Mouse (Mus musculus): ENCODE data around the gene Nostrin. TPM values are rescaled to one million over a fixed set of nuclear protein-coding genes. Genes with fewer than 3 reads are reported as not detected.

Nostrin gene
- polyA plus RNA-seq, 1 experiment from 2014 or later = 10.3 TPM

DNA sequence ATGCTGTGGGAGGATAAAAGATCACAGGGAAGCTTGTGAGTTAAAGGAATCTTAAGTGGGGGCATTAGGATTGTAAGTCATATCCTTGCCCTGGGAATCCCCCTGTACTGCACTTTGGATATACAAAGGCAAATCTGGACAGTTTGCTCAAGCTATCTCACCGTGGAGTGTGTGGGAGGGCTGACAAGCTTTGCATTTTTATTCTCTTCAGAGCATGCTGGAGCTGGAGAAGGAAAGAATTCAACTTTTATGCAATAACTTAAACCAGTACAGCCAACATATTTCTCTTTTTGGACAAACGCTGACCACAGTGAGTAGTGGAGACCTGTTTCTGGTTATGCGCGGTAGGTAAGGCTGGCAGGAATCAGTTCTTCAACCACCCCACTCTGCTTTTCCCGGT is 39.7 kb downstream of the Nostrin start:
- Histone ChIP-seq H3K27ac (no peak overlapping the region), H3K4me2 (ENCODE audit: low read length) (no peak overlapping the region), H3K4me3 (replicated peaks; ENCODE audit: low read depth, low read length) (no peak overlapping the region), H3K9me3 (replicated peaks; ENCODE audit: low read length) (no peaks in the 10 kb centered on the region), H3K9ac (ENCODE audit: low read depth, low read length) (no peak overlapping the region), H3K4me1 (replicated peaks; ENCODE audit: insufficient read depth, low read length) (no peaks in the 10 kb centered on the region), H3K27me3 (ENCODE audit: insufficient read depth, low read length) (no peaks in the 10 kb centered on the region), H3K36me3 (ENCODE audit: insufficient read depth, low read length) (no peaks in the 10 kb centered on the region)
- TF ChIP-seq CTCF (IDR thresholded peaks at IDR 0.05; ENCODE audit: low read depth) = no peak
- WGBS = 44% methylated on average over 5 of the region's 5 CpGs
- ATAC-seq (replicated peaks; ENCODE audit: low FRiP score, low read depth) (no peak), DNase-seq (ENCODE audit: low spot score) (peak; percentile 32)

DNA sequence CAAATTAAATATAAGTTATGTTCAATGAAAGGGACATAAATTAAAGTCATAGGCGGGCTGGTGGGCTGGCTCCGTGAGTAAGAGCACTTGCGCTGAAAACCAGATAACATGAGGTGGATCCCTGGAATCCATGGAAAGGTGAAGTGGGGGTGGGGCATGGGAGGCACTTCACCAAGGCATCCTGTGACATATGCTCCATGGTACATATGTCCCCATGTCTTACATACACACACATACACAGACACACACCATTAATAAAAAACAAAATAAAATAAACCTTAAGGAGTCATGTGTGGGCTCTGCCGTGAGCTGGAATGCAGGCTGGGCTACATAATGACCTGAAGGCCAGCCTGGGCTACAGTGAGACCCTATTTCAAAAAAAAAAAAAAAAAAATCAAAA is 44.1 kb downstream of the Nostrin start:
- H3K9me3 ChIP-seq (replicated peaks; ENCODE audit: low read length) = no peaks in the 10 kb centered on the region
- no peak overlapping the region for H3K4me2 ChIP-seq (ENCODE audit: low read length)
- H3K27me3 ChIP-seq (ENCODE audit: insufficient read depth, low read length) = no peaks in the 10 kb centered on the region
- no peak for ATAC-seq (replicated peaks; ENCODE audit: low FRiP score, low read depth)
- no peak overlapping the region for H3K27ac ChIP-seq
- no peak overlapping the region for H3K4me3 ChIP-seq (replicated peaks; ENCODE audit: low read depth, low read length)
- H3K4me1 ChIP-seq (replicated peaks; ENCODE audit: insufficient read depth, low read length) = no peaks in the 10 kb centered on the region
- WGBS = 81% methylated on average over 4 of the region's 4 CpGs
- no peak for DNase-seq (ENCODE audit: low spot score)
- H3K9ac ChIP-seq (ENCODE audit: low read depth, low read length) = no peak overlapping the region
- no peak for TF ChIP-seq CTCF (IDR thresholded peaks at IDR 0.05; ENCODE audit: low read depth)
- H3K36me3 ChIP-seq (ENCODE audit: insufficient read depth, low read length) = no peaks in the 10 kb centered on the region

DNA sequence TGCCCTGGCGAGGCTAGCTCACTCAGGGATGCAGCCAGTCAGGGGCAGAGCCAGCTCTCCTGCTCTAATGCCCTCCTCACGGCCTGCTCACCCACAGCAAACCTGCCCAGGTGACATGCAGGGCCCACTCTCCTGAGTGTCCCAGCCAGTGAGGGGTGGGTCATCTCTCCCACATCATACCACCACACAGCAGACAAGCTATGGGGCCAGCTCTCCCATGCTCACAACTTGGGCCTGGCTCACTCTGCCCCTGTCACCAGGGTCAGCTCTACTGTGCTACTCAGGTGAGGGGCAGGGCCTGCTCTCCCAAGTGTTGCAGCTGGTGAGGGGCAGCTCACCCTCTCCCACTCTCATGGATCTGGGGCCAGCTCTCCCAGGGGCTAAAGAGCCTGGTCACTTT is 52.4 kb downstream of the Nostrin start:
- no peak overlapping the region for H3K27ac ChIP-seq
- no peak for TF ChIP-seq CTCF (IDR thresholded peaks at IDR 0.05; ENCODE audit: low read depth)
- H3K4me2 ChIP-seq (ENCODE audit: low read length) = no peak overlapping the region
- H3K4me1 ChIP-seq (replicated peaks; ENCODE audit: insufficient read depth, low read length) = no peaks in the 10 kb centered on the region
- H3K9ac ChIP-seq (ENCODE audit: low read depth, low read length) = no peak overlapping the region
- ATAC-seq (replicated peaks; ENCODE audit: low FRiP score, low read depth) (0 out of 2 replicates have a peak, but pooled peaks have one; percentile 49), DNase-seq (ENCODE audit: low spot score) (no peak)
- H3K36me3 ChIP-seq (ENCODE audit: insufficient read depth, low read length) = 0 out of 2 replicates have a peak, but pooled peaks cover under 1% of the 10 kb centered on the region
- H3K27me3 ChIP-seq (ENCODE audit: insufficient read depth, low read length) = no peaks in the 10 kb centered on the region
- WGBS = 84% methylated on average over 2 of the region's 2 CpGs
- no peaks in the 10 kb centered on the region for H3K9me3 ChIP-seq (replicated peaks; ENCODE audit: low read length)
- H3K4me3 ChIP-seq (replicated peaks; ENCODE audit: low read depth, low read length) = no peak overlapping the region

DNA sequence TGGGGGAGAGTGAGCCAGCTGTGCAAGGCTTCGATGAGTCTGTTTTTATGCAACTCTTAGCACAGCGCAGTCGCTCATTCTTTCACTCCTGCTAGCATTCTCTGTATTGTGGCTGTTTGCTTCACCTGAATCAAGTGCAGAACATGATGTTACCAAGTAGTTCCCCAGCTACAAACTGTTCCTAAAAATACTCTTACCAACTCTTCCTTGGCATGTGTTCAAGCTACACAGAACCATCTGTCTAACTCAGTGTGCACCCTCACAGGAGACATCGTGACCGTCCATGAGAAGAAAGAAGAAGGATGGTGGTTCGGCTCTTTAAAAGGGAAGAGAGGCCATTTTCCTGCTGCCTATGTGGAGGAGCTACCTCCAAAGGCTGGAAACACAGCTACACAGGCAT is 53.1 kb downstream of the Nostrin start:
- H3K9ac ChIP-seq (ENCODE audit: low read depth, low read length) = no peak overlapping the region
- no peak for TF ChIP-seq CTCF (IDR thresholded peaks at IDR 0.05; ENCODE audit: low read depth)
- H3K4me3 ChIP-seq (replicated peaks; ENCODE audit: low read depth, low read length) = no peak overlapping the region
- no peaks in the 10 kb centered on the region for H3K27me3 ChIP-seq (ENCODE audit: insufficient read depth, low read length)
- 82% methylated on average over 6 of the region's 6 CpGs for WGBS
- H3K36me3 ChIP-seq (ENCODE audit: insufficient read depth, low read length) = peaks cover 8% of the 10 kb centered on the region; the same call in 1 of the 2 replicates
- no peak for DNase-seq (ENCODE audit: low spot score)
- no peak for ATAC-seq (replicated peaks; ENCODE audit: low FRiP score, low read depth)
- no peaks in the 10 kb centered on the region for H3K9me3 ChIP-seq (replicated peaks; ENCODE audit: low read length)
- no peak overlapping the region for H3K27ac ChIP-seq
- no peak overlapping the region for H3K4me2 ChIP-seq (ENCODE audit: low read length)
- H3K4me1 ChIP-seq (replicated peaks; ENCODE audit: insufficient read depth, low read length) = no peaks in the 10 kb centered on the region

DNA sequence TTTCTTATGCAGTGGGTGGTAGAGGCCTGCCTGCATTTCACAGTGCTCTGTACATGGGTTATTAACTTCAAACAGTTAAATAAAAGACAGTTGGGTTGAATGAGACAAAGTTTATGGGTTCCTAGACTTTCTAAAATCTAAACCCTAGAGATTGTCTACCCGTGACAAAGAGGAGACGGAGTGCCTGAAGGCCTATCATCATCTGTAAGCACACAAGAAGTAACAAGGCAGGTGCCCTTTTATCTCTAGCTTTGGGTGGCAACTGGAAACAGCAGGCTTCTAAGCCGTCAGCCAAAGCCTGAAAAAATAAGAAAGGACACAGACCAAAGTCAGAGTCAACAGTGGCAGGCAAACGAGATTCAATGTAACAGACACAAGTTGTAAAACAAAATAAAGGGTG is 53.6 kb downstream of the Nostrin start:
- peaks cover 12% of the 10 kb centered on the region; the same call in 1 of the 2 replicates for H3K36me3 ChIP-seq (ENCODE audit: insufficient read depth, low read length)
- no peak overlapping the region for H3K9ac ChIP-seq (ENCODE audit: low read depth, low read length)
- H3K4me2 ChIP-seq (ENCODE audit: low read length) = no peak overlapping the region
- no peak for ATAC-seq (replicated peaks; ENCODE audit: low FRiP score, low read depth)
- TF ChIP-seq CTCF (IDR thresholded peaks at IDR 0.05; ENCODE audit: low read depth) = no peak
- no peaks in the 10 kb centered on the region for H3K4me1 ChIP-seq (replicated peaks; ENCODE audit: insufficient read depth, low read length)
- no peak overlapping the region for H3K27ac ChIP-seq
- DNase-seq (ENCODE audit: low spot score) = no peak
- no peak overlapping the region for H3K4me3 ChIP-seq (replicated peaks; ENCODE audit: low read depth, low read length)
- WGBS = 56% methylated on average over 4 of the region's 4 CpGs
- H3K9me3 ChIP-seq (replicated peaks; ENCODE audit: low read length) = no peaks in the 10 kb centered on the region
- H3K27me3 ChIP-seq (ENCODE audit: insufficient read depth, low read length) = no peaks in the 10 kb centered on the region

DNA sequence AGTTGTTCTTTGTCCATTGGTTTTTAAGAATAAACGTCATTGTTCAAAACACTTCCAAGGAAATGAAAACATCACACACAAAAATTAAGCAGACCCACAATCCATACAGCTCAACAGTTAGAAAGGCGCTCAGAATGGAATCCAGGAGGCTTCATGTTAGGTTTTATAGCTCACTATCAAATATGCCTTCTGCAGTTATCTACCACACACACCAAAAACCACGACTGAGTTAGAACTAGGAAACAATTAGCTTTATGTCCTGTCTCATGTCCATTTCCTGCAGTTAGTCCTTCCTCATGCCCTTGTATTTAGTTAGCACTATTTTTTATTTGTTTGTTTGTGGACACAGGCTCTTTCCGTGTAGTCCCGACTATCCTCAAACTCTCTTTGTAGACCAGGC is 55.5 kb downstream of the Nostrin start:
- no peak overlapping the region for H3K9ac ChIP-seq (ENCODE audit: low read depth, low read length)
- ATAC-seq (replicated peaks; ENCODE audit: low FRiP score, low read depth) = no peak
- H3K9me3 ChIP-seq (replicated peaks; ENCODE audit: low read length) = no peaks in the 10 kb centered on the region
- H3K4me2 ChIP-seq (ENCODE audit: low read length) = no peak overlapping the region
- no peak overlapping the region for H3K27ac ChIP-seq
- H3K27me3 ChIP-seq (ENCODE audit: insufficient read depth, low read length) = no peaks in the 10 kb centered on the region
- H3K4me3 ChIP-seq (replicated peaks; ENCODE audit: low read depth, low read length) = no peak overlapping the region
- H3K4me1 ChIP-seq (replicated peaks; ENCODE audit: insufficient read depth, low read length) = no peaks in the 10 kb centered on the region
- peaks cover 15% of the 10 kb centered on the region; the same call in 1 of the 2 replicates for H3K36me3 ChIP-seq (ENCODE audit: insufficient read depth, low read length)
- 81% methylated on average over 5 of the region's 5 CpGs for WGBS
- TF ChIP-seq CTCF (IDR thresholded peaks at IDR 0.05; ENCODE audit: low read depth) = no peak
- no peak for DNase-seq (ENCODE audit: low spot score)

DNA sequence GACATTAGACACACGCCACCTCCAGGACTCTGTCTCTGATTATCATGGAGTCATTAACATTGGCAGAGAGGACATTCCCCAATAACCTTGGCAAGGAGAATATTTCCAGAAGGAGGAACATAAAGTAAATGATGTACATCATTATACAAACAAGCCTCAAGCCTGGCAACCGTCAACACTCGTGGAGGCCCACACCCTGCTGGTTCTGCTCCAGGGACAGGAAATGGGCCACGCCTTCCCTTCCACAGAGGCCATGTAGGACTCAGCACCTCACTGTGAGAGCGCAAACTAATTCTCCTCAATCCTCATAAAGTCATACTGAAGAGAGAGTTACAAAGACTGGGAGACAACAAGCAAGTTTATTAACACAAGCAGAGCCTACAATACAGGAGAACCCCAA is 58.0 kb downstream of the Nostrin start:
- no peak for DNase-seq (ENCODE audit: low spot score)

More for the DNA sequence above, 58.0 kb downstream of the Nostrin start:
- TF ChIP-seq CTCF (IDR thresholded peaks at IDR 0.05; ENCODE audit: low read depth) = no peak
- Histone ChIP-seq H3K9ac (ENCODE audit: low read depth, low read length) (no peak overlapping the region), H3K9me3 (replicated peaks; ENCODE audit: low read length) (no peaks in the 10 kb centered on the region), H3K27ac (no peak overlapping the region), H3K36me3 (ENCODE audit: insufficient read depth, low read length) (peaks cover 20% of the 10 kb centered on the region; the same call in 1 of the 2 replicates), H3K4me3 (replicated peaks; ENCODE audit: low read depth, low read length) (no peak overlapping the region), H3K27me3 (ENCODE audit: insufficient read depth, low read length) (no peaks in the 10 kb centered on the region), H3K4me1 (replicated peaks; ENCODE audit: insufficient read depth, low read length) (no peaks in the 10 kb centered on the region), H3K4me2 (ENCODE audit: low read length) (no peak overlapping the region)
- WGBS = 92% methylated on average over 5 of the region's 5 CpGs
- ATAC-seq (replicated peaks; ENCODE audit: low FRiP score, low read depth) = no peak
